Mouse (Mus musculus) intestine, embryonic 16.5 days (tissue): ENCODE measurements around the gene Sp100. TPM values are rescaled to one million over a fixed set of nuclear protein-coding genes. Genes with fewer than 3 reads are reported as not detected.

Source experiments
- ATAC-seq: fragments of 200-750 bp; cut with Nextera tagmentation; 2 replicates; pipeline ENCODE4 v1.8.0; 2017; ENCODE audit warnings: moderate TSS enrichment, moderate library complexity
- H3K27ac ChIP-seq: fragments of 300-500 bp; sonication (generic); 2 replicates; pipeline ENCODE4 v1.5.1; 2014; ENCODE audit warnings: mild to moderate bottlenecking, low read length
- H3K27me3 ChIP-seq: fragments of 300-500 bp; sonication (generic); replicated peaks from 2 replicates; pipeline ENCODE4 v1.6.1; 2014; ENCODE audit warnings: low read length, control low read depth, mixed read lengths; ENCODE audit not compliant: control insufficient read depth, insufficient read depth
- H3K36me3 ChIP-seq: fragments of 300-500 bp; sonication (generic); 2 replicates; pipeline ENCODE4 v1.6.1; 2014; ENCODE audit warnings: low read length, control low read depth; ENCODE audit not compliant: control insufficient read depth, insufficient read depth
- H3K4me1 ChIP-seq: fragments of 300-500 bp; sonication (generic); 2 replicates; pipeline ENCODE4 v1.6.1; 2014; ENCODE audit warnings: low read length, control low read depth, mixed read lengths; ENCODE audit not compliant: control insufficient read depth, insufficient read depth
- H3K4me2 ChIP-seq: fragments of 300-500 bp; sonication (generic); 2 replicates; pipeline ENCODE4 v1.6.1; 2014; ENCODE audit warnings: low read depth, low read length, control low read depth
- H3K4me3 ChIP-seq: fragments of 300-500 bp; sonication (generic); 2 replicates; pipeline ENCODE4 v1.5.1; 2014; ENCODE audit warnings: mild to moderate bottlenecking, low read length
- H3K9ac ChIP-seq: fragments of 300-500 bp; sonication (generic); 2 replicates; pipeline ENCODE4 v1.6.1; 2014; ENCODE audit warnings: low read depth, low read length
- H3K9me3 ChIP-seq: fragments of 300-500 bp; sonication (generic); 2 replicates; pipeline ENCODE4 v1.6.1; 2016; ENCODE audit warnings: low read length, control low read depth; ENCODE audit not compliant: control insufficient read depth
- WGBS: fragments of 180-500 bp; shearing (Covaris S2); extraction: QIAGEN DNeasy Blood & Tissue Kit; methylation state at CpG from one replicate; pipeline ENCODE4 v1.1.7; 2014; 5-methylcytosine and 5-hydroxymethylcytosine counted together
- polyA plus RNA-seq: library from polyadenylated mRNA; unstranded; fragments of >200 nt; fragmentation: Nextera tagmentation; extraction: Ambion mirVana; gene quantifications from 2 replicates; pipeline ENCODE4 v1.2.1, GENCODE M21; 2015

The Sp100 gene
- polyA plus RNA-seq, 1 experiment from 2014 or later: 3.7 TPM

GRCm38 (mm10) chr1:85692281-85692680 is 42.5 kb downstream of the Sp100 start:
- no peak for ATAC-seq
- H3K4me3 ChIP-seq: no peak overlapping the region
- no peaks in the 10 kb centered on the region for H3K27me3 ChIP-seq
- WGBS: 55% methylated on average over 1 of the region's 1 CpGs
- no peak overlapping the region for H3K9ac ChIP-seq
- H3K9me3 ChIP-seq: no peaks in the 10 kb centered on the region
- H3K4me1 ChIP-seq: no peaks in the 10 kb centered on the region
- H3K27ac ChIP-seq: no peak overlapping the region
- H3K36me3 ChIP-seq: no peaks in the 10 kb centered on the region
- H3K4me2 ChIP-seq: no peak overlapping the region

GRCm38 (mm10) chr1:85693280-85693679 is 43.5 kb downstream of the Sp100 start:
- ATAC-seq: no peak
- no peak overlapping the region for H3K4me3 ChIP-seq
- WGBS: 71% methylated on average over 3 of the region's 3 CpGs

GRCm38 (mm10) chr1:85695646-85696045 is 45.9 kb downstream of the Sp100 start:
- H3K36me3 ChIP-seq: no peaks in the 10 kb centered on the region
- no peak overlapping the region for H3K4me3 ChIP-seq
- no peak overlapping the region for H3K27ac ChIP-seq
- H3K9ac ChIP-seq: no peak overlapping the region
- H3K4me1 ChIP-seq: no peaks in the 10 kb centered on the region
- H3K4me2 ChIP-seq: no peak overlapping the region
- no peaks in the 10 kb centered on the region for H3K9me3 ChIP-seq
- no peaks in the 10 kb centered on the region for H3K27me3 ChIP-seq
- no peak for ATAC-seq
- WGBS: 67% methylated on average over 3 of the region's 3 CpGs

More at GRCm38 (mm10) chr1:85693280-85693679, 43.5 kb downstream of the Sp100 start:
- Histone ChIP-seq H3K4me2 (no peak overlapping the region), H3K4me1 (no peaks in the 10 kb centered on the region), H3K27me3 (no peaks in the 10 kb centered on the region), H3K36me3 (no peaks in the 10 kb centered on the region), H3K9ac (no peak overlapping the region), H3K27ac (no peak overlapping the region), H3K9me3 (no peaks in the 10 kb centered on the region)

- H3K27me3 ChIP-seq: no peaks in the 10 kb centered on the region
- no peaks in the 10 kb centered on the region for H3K9me3 ChIP-seq
- ATAC-seq: no peak
- H3K4me2 ChIP-seq: no peak overlapping the region
- 82% methylated on average over 4 of the region's 4 CpGs for WGBS
- H3K4me1 ChIP-seq: no peaks in the 10 kb centered on the region
- H3K36me3 ChIP-seq: no peaks in the 10 kb centered on the region
- H3K9ac ChIP-seq: no peak overlapping the region
- H3K4me3 ChIP-seq: no peak overlapping the region
- no peak overlapping the region for H3K27ac ChIP-seq
Measured at GRCm38 (mm10) chr1:85697721-85698493, 48.1 kb downstream of the Sp100 start.

- no peak for ATAC-seq
- WGBS: 74% methylated on average over 4 of the region's 4 CpGs
- H3K27me3 ChIP-seq: no peaks in the 10 kb centered on the region
- H3K9me3 ChIP-seq: no peaks in the 10 kb centered on the region
- H3K9ac ChIP-seq: no peak overlapping the region
- H3K27ac ChIP-seq: no peak overlapping the region
- no peaks in the 10 kb centered on the region for H3K36me3 ChIP-seq
- H3K4me1 ChIP-seq: peaks cover 4% of the 10 kb centered on the region; the same call in 1 of the 2 replicates
- no peak overlapping the region for H3K4me3 ChIP-seq
- no peak overlapping the region for H3K4me2 ChIP-seq
Measured at GRCm38 (mm10) chr1:85702531-85702930, 52.7 kb downstream of the Sp100 start.

- Histone ChIP-seq H3K27me3 (no peaks in the 10 kb centered on the region), H3K4me2 (peak overlapping the region; percentile 67), H3K4me3 (peak overlapping the region; percentile 42), H3K4me1 (peaks cover 4% of the 10 kb centered on the region; the same call in 1 of the 2 replicates), H3K9me3 (no peaks in the 10 kb centered on the region), H3K27ac (peak overlapping the region; percentile 54), H3K9ac (peak overlapping the region; percentile 51), H3K36me3 (no peaks in the 10 kb centered on the region)
- WGBS: 17% methylated on average over 22 of the region's 22 CpGs
- peak; percentile 99 for ATAC-seq
Measured at GRCm38 (mm10) chr1:85703245-85704186, 53.7 kb downstream of the Sp100 start.

- no peak for ATAC-seq
- 93% methylated on average over 1 of the region's 1 CpGs for WGBS
Measured at GRCm38 (mm10) chr1:85705552-85705951, 55.8 kb downstream of the Sp100 start.

GRCm38 (mm10) chr1:85706754-85707153 is 57.0 kb downstream of the Sp100 start:
- no peak for ATAC-seq
- WGBS: 84% methylated on average over 2 of the region's 2 CpGs
- no peak overlapping the region for H3K27ac ChIP-seq

More at GRCm38 (mm10) chr1:85705552-85705951, 55.8 kb downstream of the Sp100 start:
- Histone ChIP-seq H3K36me3 (no peaks in the 10 kb centered on the region), H3K27me3 (no peaks in the 10 kb centered on the region), H3K9ac (no peak overlapping the region), H3K4me1 (peaks cover 4% of the 10 kb centered on the region; the same call in 1 of the 2 replicates), H3K4me2 (no peak overlapping the region), H3K27ac (no peak overlapping the region), H3K9me3 (no peaks in the 10 kb centered on the region), H3K4me3 (no peak overlapping the region)

GRCm38 (mm10) chr1:85714501-85714900 is 64.7 kb downstream of the Sp100 start:
- no peak overlapping the region for H3K4me3 ChIP-seq
- no peaks in the 10 kb centered on the region for H3K27me3 ChIP-seq
- H3K4me1 ChIP-seq: no peaks in the 10 kb centered on the region
- H3K27ac ChIP-seq: no peak overlapping the region
- ATAC-seq: no peak
- no peaks in the 10 kb centered on the region for H3K36me3 ChIP-seq
- H3K9me3 ChIP-seq: no peaks in the 10 kb centered on the region
- no peak overlapping the region for H3K4me2 ChIP-seq
- no peak overlapping the region for H3K9ac ChIP-seq

More at GRCm38 (mm10) chr1:85706754-85707153, 57.0 kb downstream of the Sp100 start:
- Histone ChIP-seq H3K4me3 (no peak overlapping the region), H3K9ac (no peak overlapping the region), H3K27me3 (no peaks in the 10 kb centered on the region), H3K9me3 (no peaks in the 10 kb centered on the region), H3K4me1 (peaks cover 4% of the 10 kb centered on the region; the same call in 1 of the 2 replicates), H3K4me2 (no peak overlapping the region), H3K36me3 (no peaks in the 10 kb centered on the region)
